Mouse (Mus musculus) kidney, postnatal 25 days (tissue): Measurements from ENCODE around the gene Zbtb22.

Source experiments
- DNase-seq, 2 experiments: peaks; one replicate each; pipeline ENCODE4 v3.0.0; 2021; ENCODE audit warnings: mixed read lengths in 2 of 2

Zbtb22 gene

DNA sequence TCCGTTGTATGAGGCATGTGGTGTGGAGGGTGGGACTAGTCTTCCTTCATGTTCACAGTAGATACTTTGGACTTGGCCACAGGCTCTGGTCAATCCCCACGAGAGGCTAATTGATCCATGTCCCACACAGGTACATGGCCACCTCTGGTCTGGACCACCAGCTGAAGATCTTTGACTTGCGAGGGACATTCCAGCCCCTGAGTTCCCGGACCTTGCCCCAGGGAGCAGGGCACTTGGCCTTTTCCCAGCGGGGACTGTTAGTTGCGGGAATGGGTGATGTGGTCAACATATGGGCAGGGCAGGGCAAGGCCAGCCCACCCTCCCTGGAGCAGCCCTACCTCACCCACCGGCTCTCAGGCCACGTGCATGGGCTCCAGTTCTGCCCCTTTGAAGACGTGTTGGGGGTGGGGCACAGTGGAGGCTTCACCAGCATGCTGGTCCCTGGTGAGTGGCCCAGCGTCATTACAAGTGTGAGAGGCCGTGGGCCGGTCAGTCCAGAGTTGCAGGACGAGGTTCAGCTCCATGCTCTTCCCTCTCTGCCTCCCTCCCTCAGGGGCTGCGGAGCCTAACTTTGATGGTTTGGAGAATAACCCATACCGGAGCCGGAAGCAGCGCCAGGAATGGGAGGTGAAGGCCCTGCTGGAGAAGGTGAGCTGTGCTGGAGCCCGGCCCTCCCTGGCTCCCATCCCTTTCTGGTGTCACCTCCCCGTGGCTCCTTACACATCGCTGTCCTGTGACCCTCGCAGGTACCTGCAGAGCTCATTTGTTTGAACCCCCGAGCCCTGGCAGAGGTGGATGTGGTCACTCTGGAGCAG lies 32.6 kb downstream of the Zbtb22 start:
- DNase-seq: peak in 1 of 2 experiments; percentile 46

DNA sequence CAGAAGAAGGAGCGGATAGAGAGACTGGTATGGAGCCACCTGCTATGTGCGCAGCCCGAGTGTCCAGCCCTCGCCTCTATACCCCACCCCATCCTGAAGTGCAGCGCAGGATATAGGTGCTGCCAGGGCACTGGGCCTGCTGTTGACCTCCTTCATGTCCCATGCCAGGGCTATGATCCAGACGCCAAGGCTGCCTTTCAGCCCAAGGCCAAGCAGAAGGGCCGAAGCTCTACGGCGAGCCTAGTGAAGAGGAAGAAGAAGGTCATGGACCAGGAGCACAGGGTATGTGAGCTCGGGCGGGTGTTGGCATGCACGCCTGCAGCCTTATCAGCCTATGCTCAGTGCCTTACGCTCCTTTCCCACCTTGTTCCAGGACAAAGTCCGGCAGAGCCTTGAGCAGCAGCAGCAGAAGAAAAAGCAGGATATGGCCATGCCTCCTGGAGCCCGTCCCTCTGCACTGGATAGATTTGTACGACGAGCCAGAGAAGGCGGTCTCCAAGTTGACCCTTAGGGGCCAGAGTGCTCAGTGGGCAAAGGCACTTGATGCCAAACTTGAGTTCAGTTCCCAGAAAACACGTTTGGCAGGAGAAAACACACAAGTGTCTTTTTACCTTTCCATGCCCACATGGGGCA lies 33.3 kb downstream of the Zbtb22 start:
- peak in 1 of 2 experiments; percentile 38 for DNase-seq

- peak in 1 of 2 experiments; percentile 40 for DNase-seq
Measured at GRCm38 (mm10) chr17:33950131-33950625, 34.5 kb downstream of the Zbtb22 start.

DNA sequence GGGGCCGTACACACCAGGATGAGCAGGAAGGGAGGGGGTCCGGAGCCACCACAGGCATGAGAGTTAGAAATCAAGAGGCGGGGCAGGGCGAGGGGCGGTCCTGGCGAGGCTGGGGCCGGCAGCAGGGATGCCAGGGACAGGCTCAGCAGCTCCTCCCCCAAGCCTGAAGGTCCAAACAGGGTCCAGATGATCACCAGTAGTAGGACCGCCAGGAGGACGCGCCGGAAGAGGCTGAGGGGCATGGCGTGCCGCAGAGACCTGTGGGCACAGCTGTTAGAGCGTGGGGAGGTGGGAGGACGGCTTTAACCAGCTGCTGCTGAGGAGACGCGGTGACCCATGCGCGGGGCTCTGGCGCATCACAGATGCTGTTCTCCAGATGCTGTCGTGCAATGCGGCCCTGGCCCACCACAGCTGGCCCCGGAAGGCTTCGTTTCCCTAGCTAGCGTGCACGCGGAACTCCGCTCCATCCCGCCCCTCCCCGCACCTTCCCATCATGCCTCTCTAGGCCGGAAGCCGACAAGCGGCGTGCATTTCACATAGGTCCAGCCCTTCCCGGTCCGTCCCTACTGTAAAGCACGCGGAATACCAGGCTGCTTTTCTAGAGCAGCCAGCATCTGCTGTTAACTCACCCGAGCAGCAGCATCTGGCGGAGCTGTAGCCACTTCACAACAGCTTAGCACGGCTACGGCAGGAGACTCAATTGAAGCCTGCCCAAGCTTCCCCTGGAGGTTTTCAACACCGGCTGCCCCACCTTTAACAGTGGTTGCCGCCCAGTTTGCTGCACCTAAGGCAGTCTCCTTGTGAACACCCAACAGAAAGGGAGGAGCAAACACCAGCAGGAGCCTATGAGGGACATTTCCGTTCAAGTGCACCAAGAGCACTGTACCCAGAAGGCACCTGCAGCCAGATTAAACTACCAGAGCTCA lies 35.6 kb downstream of the Zbtb22 start, which contains the start of gene B3galt4:
Gene B3galt4, minus strand, starts transcription at position 468 of the 926 bp plus-strand sequence.
- DNase-seq: peak; percentile 87 to 90

GRCm38 (mm10) chr17:33952015-33952414 lies 36.3 kb downstream of the Zbtb22 start:
- DNase-seq: peak in 1 of 2 experiments; percentile 31

GRCm38 (mm10) chr17:33952879-33953278 lies 37.2 kb downstream of the Zbtb22 start:
- DNase-seq: no peak

DNA sequence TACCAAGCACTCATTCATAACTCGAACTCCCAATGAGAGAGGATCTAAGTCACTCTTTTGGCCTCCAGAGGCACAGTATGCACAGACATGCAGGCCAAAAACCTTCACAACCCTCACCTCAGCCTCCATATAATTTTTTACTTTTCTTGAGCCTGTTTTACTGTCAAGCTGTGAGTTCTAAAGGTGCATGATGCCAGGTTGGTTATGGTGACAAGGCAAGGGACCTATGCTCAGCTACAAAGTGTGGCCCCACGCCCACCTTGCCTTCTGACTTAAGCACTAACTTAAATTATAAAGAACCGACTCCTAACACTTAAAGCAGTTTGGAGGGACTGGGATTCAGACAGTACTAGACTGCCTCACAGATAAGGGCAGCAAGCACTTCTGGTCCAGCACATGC lies 37.6 kb downstream of the Zbtb22 start:
- no peak for DNase-seq

DNA sequence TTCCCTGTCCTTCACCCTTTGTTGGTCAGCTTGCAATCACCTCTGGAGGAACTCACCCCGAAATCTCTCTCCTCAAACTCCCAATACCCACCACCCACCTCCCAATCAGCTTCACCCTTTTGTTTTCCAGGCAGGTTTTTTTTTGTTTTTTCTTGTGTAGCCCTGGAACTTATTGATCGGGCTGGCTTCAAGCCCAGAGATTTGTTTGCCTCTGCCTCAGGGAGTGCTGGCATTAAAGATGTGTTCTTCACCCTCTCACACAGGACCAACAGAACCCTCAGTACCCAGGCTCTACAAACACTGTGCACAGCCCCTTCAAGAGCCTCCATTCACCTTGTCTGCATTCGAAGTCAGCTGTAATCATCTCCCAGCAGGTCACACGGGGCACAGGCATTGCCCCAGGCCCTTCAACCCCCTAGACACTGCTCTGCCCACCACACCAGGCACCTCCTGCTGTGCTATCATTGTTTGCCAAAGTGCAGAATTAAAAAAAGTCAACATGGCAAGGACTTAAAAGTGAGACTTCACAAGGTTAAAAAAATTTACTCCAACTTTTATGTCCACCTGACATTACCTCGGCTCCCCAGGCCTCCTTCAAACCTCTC lies 38.4 kb downstream of the Zbtb22 start:
- DNase-seq: no peak

- DNase-seq: peak; percentile 19 to 32
Measured at GRCm38 (mm10) chr17:33954646-33955554, 39.2 kb downstream of the Zbtb22 start.

DNA sequence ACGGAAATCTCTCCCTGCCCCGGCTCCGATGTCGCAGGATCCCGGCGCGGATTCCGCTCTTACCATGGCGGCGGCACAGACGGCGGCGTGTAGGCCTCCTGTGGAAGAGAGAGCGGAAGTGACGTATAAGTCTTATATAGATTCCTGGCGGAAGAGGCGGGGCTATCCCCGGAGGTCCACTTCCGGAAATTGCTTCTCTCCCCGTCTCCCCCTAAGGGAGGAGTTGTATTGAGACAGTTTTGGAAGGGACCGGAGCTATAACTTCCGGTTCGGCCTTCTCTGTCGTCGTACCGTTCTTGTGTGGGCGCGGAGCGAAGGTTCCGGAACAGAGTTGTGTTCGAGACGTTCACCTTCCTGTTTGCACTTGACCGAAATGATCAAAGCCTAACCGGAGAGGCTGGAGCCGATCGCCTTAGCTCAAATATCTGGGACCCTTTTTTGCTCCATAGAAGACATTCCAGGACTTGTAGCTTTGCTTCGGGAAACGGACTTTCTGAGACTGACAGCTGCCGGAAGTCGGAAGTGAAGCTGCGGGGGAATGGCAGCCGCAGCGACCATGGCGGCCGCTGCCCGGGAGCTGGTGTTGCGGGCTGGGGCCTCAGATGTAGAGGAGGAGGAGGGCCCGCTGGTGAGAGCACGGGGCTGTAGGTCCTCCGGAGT lies 40.0 kb downstream of the Zbtb22 start, which contains the start of the genes Vps52 and Rps18:
Gene Vps52, plus strand, starts transcription at position 258 of the 660 bp plus-strand sequence.
Gene Rps18, minus strand, starts transcription at position 447 of the 660 bp plus-strand sequence.
- peak; percentile 96 for DNase-seq

- no peak for DNase-seq
Measured at GRCm38 (mm10) chr17:33956336-33956735, 40.6 kb downstream of the Zbtb22 start.

- no peak for DNase-seq
Measured at GRCm38 (mm10) chr17:33957493-33957892, 41.8 kb downstream of the Zbtb22 start.

DNA sequence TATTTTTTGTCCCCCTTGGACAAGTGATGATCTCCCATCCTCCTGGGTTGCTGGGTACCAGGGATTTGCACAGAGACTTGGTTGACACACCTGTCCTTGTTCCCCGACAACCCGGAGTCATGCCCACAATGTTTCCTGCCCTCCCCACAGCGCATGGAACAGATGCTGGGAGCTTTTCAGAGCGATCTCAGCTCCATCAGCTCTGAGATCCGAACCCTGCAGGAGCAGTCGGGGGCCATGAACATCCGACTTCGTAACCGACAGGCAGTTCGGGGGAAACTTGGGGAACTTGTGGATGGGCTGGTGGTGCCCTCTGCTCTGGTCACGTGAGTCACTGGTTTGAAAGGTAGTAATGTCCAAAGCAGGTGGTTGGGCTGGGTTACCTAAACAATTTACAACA lies 42.7 kb downstream of the Zbtb22 start:
- peak in 1 of 2 experiments; percentile 36 for DNase-seq

- peak in 1 of 2 experiments; percentile 45 for DNase-seq
Measured at GRCm38 (mm10) chr17:33959135-33959534, 43.4 kb downstream of the Zbtb22 start.

GRCm38 (mm10) chr17:33959948-33960347 lies 44.2 kb downstream of the Zbtb22 start:
- DNase-seq: peak in 1 of 2 experiments; percentile 30

- no peak for DNase-seq
Measured at GRCm38 (mm10) chr17:33962876-33963275, 47.2 kb downstream of the Zbtb22 start.

- DNase-seq: no peak
Measured at GRCm38 (mm10) chr17:33965082-33965845, 49.6 kb downstream of the Zbtb22 start.

DNA sequence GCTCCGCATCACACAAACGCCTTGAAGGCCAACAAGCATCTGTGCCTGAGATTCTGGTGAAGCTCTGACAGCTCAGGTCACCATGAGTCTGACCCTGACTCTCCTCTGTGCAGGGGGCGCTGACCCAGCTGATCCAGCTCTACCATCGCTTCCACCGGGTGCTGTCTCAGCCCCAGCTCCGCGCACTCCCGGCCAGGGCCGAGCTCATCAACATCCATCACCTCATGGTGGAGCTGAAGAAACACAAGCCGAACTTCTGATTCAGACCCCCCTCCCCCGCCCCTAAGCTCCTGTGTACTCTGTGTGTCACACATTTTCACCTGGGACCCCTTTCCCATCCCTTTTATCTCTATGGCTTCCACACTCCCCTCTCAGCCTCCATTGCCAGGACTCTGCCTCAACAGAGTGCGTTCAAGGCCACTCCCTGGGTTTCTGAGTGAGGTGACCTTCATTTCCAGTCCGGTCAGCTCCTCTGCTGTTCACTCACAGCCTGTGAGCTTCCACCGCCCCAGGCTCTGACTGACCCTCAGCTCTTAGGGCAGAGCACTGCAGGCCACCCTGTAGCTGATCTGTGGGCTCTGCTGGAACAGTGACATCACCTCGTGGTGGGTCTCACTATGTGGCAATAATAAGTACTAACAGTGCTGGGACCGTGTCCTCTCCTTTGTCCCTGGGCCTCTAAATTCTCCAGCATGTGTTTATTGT lies 50.3 kb downstream of the Zbtb22 start:
- no peak for DNase-seq

GRCm38 (mm10) chr17:33968489-33968888 lies 52.8 kb downstream of the Zbtb22 start:
- DNase-seq: peak; percentile 82 to 89
